Mouse (Mus musculus) neural tube, embryonic 14.5 days (tissue): ENCODE results near the gene Nupl1. TPM values are rescaled to one million over a fixed set of nuclear protein-coding genes. Genes with fewer than 3 reads are reported as not detected.
A peak's percentile ranks its signal among the peaks of the same experiment; 100 is the strongest.

Experiments used
- ATAC-seq: fragments of 200-750 bp; cut with Nextera tagmentation; 2 replicates; pipeline ENCODE4 v1.8.0; 2017; ENCODE audit warnings: low read depth, mild to moderate bottlenecking, moderate TSS enrichment, moderate library complexity
- H3K27ac ChIP-seq: fragments of 300-500 bp; sonication (generic); 2 replicates; pipeline ENCODE4 v1.5.1; 2014; ENCODE audit warnings: low read depth, mild to moderate bottlenecking, control low read depth, low read length, moderate library complexity, mixed read lengths
- H3K27me3 ChIP-seq: fragments of 300-500 bp; sonication (generic); 2 replicates; pipeline ENCODE4 v1.6.1; 2014; ENCODE audit warnings: low read length; ENCODE audit not compliant: control insufficient read depth, insufficient read depth
- H3K36me3 ChIP-seq: fragments of 300-500 bp; sonication (generic); 2 replicates; pipeline ENCODE4 v1.6.1; 2014; ENCODE audit warnings: low read length, mixed read lengths; ENCODE audit not compliant: control insufficient read depth, insufficient read depth
- H3K4me1 ChIP-seq: fragments of 300-500 bp; sonication (generic); 2 replicates; pipeline ENCODE4 v1.6.1; 2014; ENCODE audit warnings: low read length; ENCODE audit not compliant: control insufficient read depth, insufficient read depth
- H3K4me2 ChIP-seq: fragments of 300-500 bp; sonication (generic); 2 replicates; pipeline ENCODE4 v1.6.1; 2014; ENCODE audit warnings: mild to moderate bottlenecking, low read depth, low read length, control low read depth
- H3K4me3 ChIP-seq: fragments of 300-500 bp; sonication (generic); 2 replicates; pipeline ENCODE4 v1.5.1; 2014; ENCODE audit warnings: low read depth, low read length, control low read depth, mixed read lengths
- H3K9ac ChIP-seq: fragments of 300-500 bp; sonication (generic); replicated peaks from 2 replicates; pipeline ENCODE4 v1.6.1; 2014; ENCODE audit warnings: low read depth, mild to moderate bottlenecking, control low read depth, low read length, mixed read lengths
- H3K9me3 ChIP-seq: fragments of 300-500 bp; sonication (generic); 2 replicates; pipeline ENCODE4 v1.6.1; 2016; ENCODE audit warnings: low read length; ENCODE audit not compliant: control insufficient read depth
- WGBS: fragments of 180-500 bp; shearing (Covaris S2); extraction: QIAGEN DNeasy Blood & Tissue Kit; methylation state at CpG from one replicate; pipeline ENCODE4 v1.1.7; 2014; 5-methylcytosine and 5-hydroxymethylcytosine counted together
- polyA plus RNA-seq: library from polyadenylated mRNA; unstranded; fragments of >200 nt; fragmentation: Nextera tagmentation; extraction: Ambion mirVana; gene quantifications from 2 replicates; pipeline ENCODE4 v1.2.1, GENCODE M21; 2014

Nupl1 gene
- polyA plus RNA-seq, 1 experiment from 2014 or later, result 0.07 TPM

- 30% methylated on average over 22 of the region's 37 CpGs for WGBS
- Histone ChIP-seq H3K36me3 (no peaks in the 10 kb centered on the region), H3K4me3 (peak overlapping the region; percentile 79), H3K4me1 (peaks cover 15% of the 10 kb centered on the region; the same call in 1 of the 2 replicates), H3K9ac (peak overlapping the region; percentile 92), H3K4me2 (peak overlapping the region; percentile 67), H3K27ac (peak overlapping the region; percentile 90), H3K27me3 (peaks cover 2% of the 10 kb centered on the region; the same call in 1 of the 2 replicates), H3K9me3 (no peaks in the 10 kb centered on the region)
- peak; percentile 64 for ATAC-seq
Observed at GRCm38 (mm10) chr14:60177614-60178570, 73.3 kb downstream of the Nupl1 start.

- under 1% methylated on average over 66 of the region's 84 CpGs for WGBS
- H3K9ac ChIP-seq, result peak overlapping the region; percentile 92
- peak; percentile 87 for ATAC-seq
Observed at GRCm38 (mm10) chr14:60176891-60177613, 74.2 kb downstream of the Nupl1 start.

GRCm38 (mm10) chr14:60176469-60176890 is 74.8 kb downstream of the Nupl1 start:
- no peak; the same call in 1 of the 2 replicates for ATAC-seq
- Histone ChIP-seq H3K4me2 (peak overlapping the region; percentile 67), H3K36me3 (no peaks in the 10 kb centered on the region), H3K9me3 (no peaks in the 10 kb centered on the region), H3K4me1 (peaks cover 15% of the 10 kb centered on the region; the same call in 1 of the 2 replicates), H3K27me3 (peaks cover 2% of the 10 kb centered on the region; the same call in 1 of the 2 replicates), H3K27ac (peak overlapping the region; percentile 90), H3K4me3 (peak overlapping the region; percentile 79), H3K9ac (0 out of 2 replicates have a peak overlapping the region, but pooled peaks have one; percentile 92)
- 29% methylated on average over 9 of the region's 9 CpGs for WGBS

More at GRCm38 (mm10) chr14:60176891-60177613, 74.2 kb downstream of the Nupl1 start:
- H3K4me3 ChIP-seq, result peak overlapping the region; percentile 79
- H3K9me3 ChIP-seq, result no peaks in the 10 kb centered on the region
- H3K36me3 ChIP-seq, result no peaks in the 10 kb centered on the region
- peaks cover 2% of the 10 kb centered on the region; the same call in 1 of the 2 replicates for H3K27me3 ChIP-seq
- peaks cover 15% of the 10 kb centered on the region; the same call in 1 of the 2 replicates for H3K4me1 ChIP-seq
- H3K27ac ChIP-seq, result peak overlapping the region; percentile 90
- H3K4me2 ChIP-seq, result peak overlapping the region; percentile 67

GRCm38 (mm10) chr14:60172286-60173055 is 78.8 kb downstream of the Nupl1 start:
- Histone ChIP-seq H3K9ac (no peak overlapping the region), H3K27me3 (peaks cover 2% of the 10 kb centered on the region; the same call in 1 of the 2 replicates), H3K4me1 (0 out of 2 replicates have a peak, but pooled peaks cover 5% of the 10 kb centered on the region)

GRCm38 (mm10) chr14:60170845-60171610 is 80.2 kb downstream of the Nupl1 start:
- Histone ChIP-seq H3K4me1 (no peaks in the 10 kb centered on the region), H3K9me3 (no peaks in the 10 kb centered on the region), H3K4me3 (no peak overlapping the region), H3K27ac (no peak overlapping the region), H3K36me3 (no peaks in the 10 kb centered on the region), H3K4me2 (no peak overlapping the region), H3K27me3 (peaks cover under 1% of the 10 kb centered on the region; the same call in 1 of the 2 replicates), H3K9ac (no peak overlapping the region)
- no peak for ATAC-seq
- 54% methylated on average over 16 of the region's 16 CpGs for WGBS

More at GRCm38 (mm10) chr14:60172286-60173055, 78.8 kb downstream of the Nupl1 start:
- H3K4me3 ChIP-seq, result no peak overlapping the region
- ATAC-seq, result no peak
- no peaks in the 10 kb centered on the region for H3K36me3 ChIP-seq
- no peak overlapping the region for H3K27ac ChIP-seq
- H3K4me2 ChIP-seq, result no peak overlapping the region
- no peaks in the 10 kb centered on the region for H3K9me3 ChIP-seq
- 24% methylated on average over 12 of the region's 12 CpGs for WGBS

GRCm38 (mm10) chr14:60163367-60163766 is 87.9 kb downstream of the Nupl1 start:
- WGBS, result 90% methylated on average over 3 of the region's 3 CpGs
- no peaks in the 10 kb centered on the region for H3K9me3 ChIP-seq
- no peak overlapping the region for H3K27ac ChIP-seq
- H3K4me2 ChIP-seq, result no peak overlapping the region
- no peak overlapping the region for H3K4me3 ChIP-seq
- no peaks in the 10 kb centered on the region for H3K4me1 ChIP-seq
- no peak overlapping the region for H3K9ac ChIP-seq
- no peak for ATAC-seq
- H3K27me3 ChIP-seq, result no peaks in the 10 kb centered on the region
- H3K36me3 ChIP-seq, result no peaks in the 10 kb centered on the region

GRCm38 (mm10) chr14:60152373-60152772 is 98.9 kb downstream of the Nupl1 start:
- Histone ChIP-seq H3K4me2 (no peak overlapping the region), H3K27ac (no peak overlapping the region), H3K9ac (no peak overlapping the region), H3K9me3 (no peaks in the 10 kb centered on the region), H3K36me3 (no peaks in the 10 kb centered on the region), H3K4me3 (no peak overlapping the region), H3K4me1 (no peaks in the 10 kb centered on the region), H3K27me3 (no peaks in the 10 kb centered on the region)
- ATAC-seq, result no peak
- 87% methylated on average over 11 of the region's 11 CpGs for whole genome bisulfite sequencing

- ATAC-seq, result no peak
- Histone ChIP-seq H3K4me3 (no peak overlapping the region), H3K4me2 (no peak overlapping the region), H3K4me1 (no peaks in the 10 kb centered on the region), H3K27ac (no peak overlapping the region), H3K27me3 (no peaks in the 10 kb centered on the region), H3K36me3 (no peaks in the 10 kb centered on the region), H3K9ac (no peak overlapping the region), H3K9me3 (no peaks in the 10 kb centered on the region)
- WGBS, result 44% methylated on average over 3 of the region's 3 CpGs
Observed at GRCm38 (mm10) chr14:60148893-60149292, 102.3 kb downstream of the Nupl1 start.
